Mouse (Mus musculus): Measurements from ENCODE around the gene Rfx3. TPM values are rescaled to one million over a fixed set of nuclear protein-coding genes. Genes with fewer than 3 reads are reported as not detected.

The Rfx3 gene
- polyA plus RNA-seq, 1 experiment = 14.4 TPM

DNA sequence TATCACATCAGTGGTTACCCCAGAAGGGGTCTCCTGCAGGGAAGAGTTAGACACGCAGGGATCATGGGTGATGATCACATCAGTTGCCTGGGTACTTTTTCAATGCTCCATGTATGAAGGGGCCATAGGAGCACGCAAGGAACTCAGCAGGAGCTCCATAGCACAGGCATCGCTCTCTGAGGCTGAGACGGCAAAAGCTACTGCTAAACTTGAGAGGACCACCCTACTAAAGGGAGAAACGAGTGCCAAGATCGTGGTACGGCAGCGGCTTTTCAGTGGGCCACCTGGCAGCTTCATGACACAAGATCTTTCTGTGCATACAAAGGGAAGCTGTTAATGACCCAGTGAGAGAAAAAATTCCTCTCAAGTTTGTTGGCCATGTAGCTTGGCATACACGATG is 250.7 kb downstream of the Rfx3 start:
- H3K27ac ChIP-seq (ENCODE audit: insufficient read depth, low read length) = no peak overlapping the region
- no peak for TF ChIP-seq EP300 (IDR thresholded peaks at IDR 0.05; ENCODE audit: insufficient read depth, low read depth, low read length)
- TF ChIP-seq POLR2A (IDR thresholded peaks at IDR 0.05; ENCODE audit: insufficient read depth, low read length) = no peak
- TF ChIP-seq CTCF (IDR thresholded peaks at IDR 0.05; ENCODE audit: low read depth, low read length) = no peak
- H3K9ac ChIP-seq (ENCODE audit: low read depth, poor library complexity, severe bottlenecking) = no peak overlapping the region
- no peaks in the 10 kb centered on the region for H3K27me3 ChIP-seq (ENCODE audit: control insufficient read depth, insufficient read depth, low read length, poor library complexity, severe bottlenecking)
- no peaks in the 10 kb centered on the region for H3K36me3 ChIP-seq (ENCODE audit: control insufficient read depth, insufficient read depth, low read length, poor library complexity, severe bottlenecking)
- H3K4me3 ChIP-seq (ENCODE audit: low read depth, low read length) = no peak overlapping the region
- no peaks in the 10 kb centered on the region for H3K4me1 ChIP-seq (ENCODE audit: control insufficient read depth, insufficient read depth, low read length)
- H3K9me3 ChIP-seq (replicated peaks; ENCODE audit: control insufficient read depth, insufficient read depth, low read length, poor library complexity, severe bottlenecking) = no peaks in the 10 kb centered on the region

- Histone ChIP-seq H3K27me3 (ENCODE audit: control insufficient read depth, insufficient read depth, low read length, poor library complexity, severe bottlenecking) (no peaks in the 10 kb centered on the region), H3K27ac (ENCODE audit: insufficient read depth, low read length) (no peak overlapping the region), H3K4me1 (ENCODE audit: control insufficient read depth, insufficient read depth, low read length) (no peaks in the 10 kb centered on the region), H3K9me3 (replicated peaks; ENCODE audit: control insufficient read depth, insufficient read depth, low read length, poor library complexity, severe bottlenecking) (no peaks in the 10 kb centered on the region), H3K9ac (ENCODE audit: low read depth, poor library complexity, severe bottlenecking) (no peak overlapping the region), H3K36me3 (ENCODE audit: control insufficient read depth, insufficient read depth, low read length, poor library complexity, severe bottlenecking) (no peaks in the 10 kb centered on the region), H3K4me3 (ENCODE audit: low read depth, low read length) (no peak overlapping the region)
- no peak for TF ChIP-seq EP300 (IDR thresholded peaks at IDR 0.05; ENCODE audit: insufficient read depth, low read depth, low read length)
- TF ChIP-seq POLR2A (IDR thresholded peaks at IDR 0.05; ENCODE audit: insufficient read depth, low read length) = no peak
- TF ChIP-seq CTCF (IDR thresholded peaks at IDR 0.05; ENCODE audit: low read depth, low read length) = no peak
Observed at GRCm38 (mm10) chr19:27759347-27759746, 251.6 kb downstream of the Rfx3 start.

GRCm38 (mm10) chr19:27747301-27747700 is 263.7 kb downstream of the Rfx3 start:
- H3K4me1 ChIP-seq (ENCODE audit: control insufficient read depth, insufficient read depth, low read length) = no peaks in the 10 kb centered on the region
- no peak overlapping the region for H3K4me3 ChIP-seq (ENCODE audit: low read depth, low read length)
- H3K9me3 ChIP-seq (replicated peaks; ENCODE audit: control insufficient read depth, insufficient read depth, low read length, poor library complexity, severe bottlenecking) = peaks cover 2% of the 10 kb centered on the region; the same call in 1 of the 2 replicates
- H3K27ac ChIP-seq (ENCODE audit: insufficient read depth, low read length) = no peak overlapping the region
- no peaks in the 10 kb centered on the region for H3K27me3 ChIP-seq (ENCODE audit: control insufficient read depth, insufficient read depth, low read length, poor library complexity, severe bottlenecking)
- H3K9ac ChIP-seq (ENCODE audit: low read depth, poor library complexity, severe bottlenecking) = no peak overlapping the region
- TF ChIP-seq CTCF (IDR thresholded peaks at IDR 0.05; ENCODE audit: low read depth, low read length) (no peak), EP300 (IDR thresholded peaks at IDR 0.05; ENCODE audit: insufficient read depth, low read depth, low read length) (no peak), POLR2A (IDR thresholded peaks at IDR 0.05; ENCODE audit: insufficient read depth, low read length) (no peak)
- no peaks in the 10 kb centered on the region for H3K36me3 ChIP-seq (ENCODE audit: control insufficient read depth, insufficient read depth, low read length, poor library complexity, severe bottlenecking)

DNA sequence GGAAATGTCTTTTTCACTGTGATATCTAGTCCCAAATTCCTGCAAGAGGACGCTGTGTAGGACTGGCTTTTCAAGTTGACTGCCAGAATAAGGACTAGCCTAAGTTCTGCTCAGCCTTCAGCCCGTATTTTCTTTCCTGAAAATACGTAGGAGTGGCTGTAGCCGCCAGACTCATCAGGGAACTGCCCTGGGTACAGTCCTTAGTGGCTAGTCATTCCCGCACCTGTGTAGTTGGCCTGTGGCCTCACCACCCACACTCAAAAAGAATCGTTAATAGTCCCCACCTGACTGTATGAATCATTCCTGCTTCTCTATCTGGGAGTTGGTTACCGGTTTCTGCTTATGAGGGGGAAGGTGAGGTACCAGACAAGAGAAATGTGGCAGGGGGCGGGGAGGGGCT is 272.1 kb downstream of the Rfx3 start:
- TF ChIP-seq CTCF (IDR thresholded peaks at IDR 0.05; ENCODE audit: low read depth, low read length) = no peak
- TF ChIP-seq EP300 (IDR thresholded peaks at IDR 0.05; ENCODE audit: insufficient read depth, low read depth, low read length) = no peak
- no peak for TF ChIP-seq POLR2A (IDR thresholded peaks at IDR 0.05; ENCODE audit: insufficient read depth, low read length)
- H3K4me1 ChIP-seq (ENCODE audit: control insufficient read depth, insufficient read depth, low read length) = no peaks in the 10 kb centered on the region

GRCm38 (mm10) chr19:27736571-27736970 is 274.4 kb downstream of the Rfx3 start:
- no peaks in the 10 kb centered on the region for H3K36me3 ChIP-seq (ENCODE audit: control insufficient read depth, insufficient read depth, low read length, poor library complexity, severe bottlenecking)
- no peaks in the 10 kb centered on the region for H3K27me3 ChIP-seq (ENCODE audit: control insufficient read depth, insufficient read depth, low read length, poor library complexity, severe bottlenecking)
- H3K9ac ChIP-seq (ENCODE audit: low read depth, poor library complexity, severe bottlenecking) = no peak overlapping the region
- no peaks in the 10 kb centered on the region for H3K4me1 ChIP-seq (ENCODE audit: control insufficient read depth, insufficient read depth, low read length)
- H3K27ac ChIP-seq (ENCODE audit: insufficient read depth, low read length) = no peak overlapping the region
- no peak overlapping the region for H3K4me3 ChIP-seq (ENCODE audit: low read depth, low read length)
- TF ChIP-seq EP300 (IDR thresholded peaks at IDR 0.05; ENCODE audit: insufficient read depth, low read depth, low read length) (no peak), POLR2A (IDR thresholded peaks at IDR 0.05; ENCODE audit: insufficient read depth, low read length) (no peak), CTCF (IDR thresholded peaks at IDR 0.05; ENCODE audit: low read depth, low read length) (no peak)
- H3K9me3 ChIP-seq (replicated peaks; ENCODE audit: control insufficient read depth, insufficient read depth, low read length, poor library complexity, severe bottlenecking) = peaks cover 5% of the 10 kb centered on the region; the same call in 1 of the 2 replicates

More for the DNA sequence above, 272.1 kb downstream of the Rfx3 start:
- no peak overlapping the region for H3K9ac ChIP-seq (ENCODE audit: low read depth, poor library complexity, severe bottlenecking)
- no peaks in the 10 kb centered on the region for H3K36me3 ChIP-seq (ENCODE audit: control insufficient read depth, insufficient read depth, low read length, poor library complexity, severe bottlenecking)
- H3K9me3 ChIP-seq (replicated peaks; ENCODE audit: control insufficient read depth, insufficient read depth, low read length, poor library complexity, severe bottlenecking) = peaks cover 5% of the 10 kb centered on the region; the same call in 1 of the 2 replicates
- no peak overlapping the region for H3K4me3 ChIP-seq (ENCODE audit: low read depth, low read length)
- no peaks in the 10 kb centered on the region for H3K27me3 ChIP-seq (ENCODE audit: control insufficient read depth, insufficient read depth, low read length, poor library complexity, severe bottlenecking)
- H3K27ac ChIP-seq (ENCODE audit: insufficient read depth, low read length) = no peak overlapping the region

GRCm38 (mm10) chr19:27718931-27719330 is 292.0 kb downstream of the Rfx3 start:
- no peak overlapping the region for H3K4me3 ChIP-seq (ENCODE audit: low read depth, low read length)
- no peaks in the 10 kb centered on the region for H3K9me3 ChIP-seq (replicated peaks; ENCODE audit: control insufficient read depth, insufficient read depth, low read length, poor library complexity, severe bottlenecking)
- no peak overlapping the region for H3K9ac ChIP-seq (ENCODE audit: low read depth, poor library complexity, severe bottlenecking)
- H3K36me3 ChIP-seq (ENCODE audit: control insufficient read depth, insufficient read depth, low read length, poor library complexity, severe bottlenecking) = no peaks in the 10 kb centered on the region
- no peak for TF ChIP-seq POLR2A (IDR thresholded peaks at IDR 0.05; ENCODE audit: insufficient read depth, low read length)
- no peak for TF ChIP-seq CTCF (IDR thresholded peaks at IDR 0.05; ENCODE audit: low read depth, low read length)
- no peak for TF ChIP-seq EP300 (IDR thresholded peaks at IDR 0.05; ENCODE audit: insufficient read depth, low read depth, low read length)
- H3K27me3 ChIP-seq (ENCODE audit: control insufficient read depth, insufficient read depth, low read length, poor library complexity, severe bottlenecking) = no peaks in the 10 kb centered on the region
- H3K4me1 ChIP-seq (ENCODE audit: control insufficient read depth, insufficient read depth, low read length) = no peaks in the 10 kb centered on the region
- H3K27ac ChIP-seq (ENCODE audit: insufficient read depth, low read length) = no peak overlapping the region

Measured in ES-Bruce4 (cell line).